Mouse (Mus musculus): ENCODE results near the gene Tcf12.

GRCm38 (mm10) chr9:72129884-72130283 is 18.2 kb upstream of the Tcf12 start:
- no peak for TF ChIP-seq POLR2A (IDR thresholded peaks at IDR 0.05; ENCODE audit: extremely low read depth, insufficient read depth, low read length)
- no peak for TF ChIP-seq CTCF (IDR thresholded peaks at IDR 0.05; ENCODE audit: low read depth, low read length)
